Mouse (Mus musculus) frontal cortex, postnatal 36 days (tissue): Measurements from ENCODE around the gene Pmepa1.

Experiments used
- DNase-seq, 2 experiments: peaks; one replicate each; pipeline ENCODE4 v3.0.0; 2022; ENCODE audit warnings: low spot score in 2 of 2

The Pmepa1 gene

GRCm38 (mm10) chr2:173276859-173277258 lies 526 bp upstream of the Pmepa1 start:
- no peak for DNase-seq

- DNase-seq, result no peak
Measured at GRCm38 (mm10) chr2:173275343-173276201, 761 bp downstream of the Pmepa1 start.

- no peak for DNase-seq
Measured at GRCm38 (mm10) chr2:173274428-173275342, 1.6 kb downstream of the Pmepa1 start.

GRCm38 (mm10) chr2:173273885-173274284 lies 2.4 kb downstream of the Pmepa1 start:
- no peak for DNase-seq

GRCm38 (mm10) chr2:173272354-173272900 lies 3.9 kb downstream of the Pmepa1 start:
- DNase-seq, result no peak

GRCm38 (mm10) chr2:173271541-173271940 lies 4.8 kb downstream of the Pmepa1 start:
- DNase-seq, result no peak

GRCm38 (mm10) chr2:173270601-173271248 lies 5.6 kb downstream of the Pmepa1 start:
- no peak for DNase-seq

GRCm38 (mm10) chr2:173270196-173270595 lies 6.1 kb downstream of the Pmepa1 start:
- DNase-seq, result no peak

GRCm38 (mm10) chr2:173267562-173267961 lies 8.8 kb downstream of the Pmepa1 start:
- DNase-seq, result no peak

- DNase-seq, result no peak
Measured at GRCm38 (mm10) chr2:173266349-173267112, 9.8 kb downstream of the Pmepa1 start.

GRCm38 (mm10) chr2:173265468-173266265 lies 10.7 kb downstream of the Pmepa1 start:
- DNase-seq, result no peak

- no peak for DNase-seq
Measured at GRCm38 (mm10) chr2:173264467-173265128, 11.7 kb downstream of the Pmepa1 start.

GRCm38 (mm10) chr2:173263636-173264330 lies 12.6 kb downstream of the Pmepa1 start:
- no peak for DNase-seq

GRCm38 (mm10) chr2:173261497-173261896 lies 14.8 kb downstream of the Pmepa1 start:
- no peak for DNase-seq

GRCm38 (mm10) chr2:173258459-173259091 lies 17.8 kb downstream of the Pmepa1 start:
- DNase-seq, result no peak

GRCm38 (mm10) chr2:173257610-173258009 lies 18.7 kb downstream of the Pmepa1 start:
- peak; percentile 72 to 78 for DNase-seq

GRCm38 (mm10) chr2:173256552-173256949 lies 19.8 kb downstream of the Pmepa1 start:
- no peak for DNase-seq

- no peak for DNase-seq
Measured at GRCm38 (mm10) chr2:173255810-173256551, 20.4 kb downstream of the Pmepa1 start.
